Mouse (Mus musculus) cerebellum, postnatal 14 days (tissue): ENCODE data around the gene Tmod2.
"Not testable (repeated sequence)": the region's sequence is repeated elsewhere in the genome, so short reads cannot be mapped to it uniquely, and the experiment has no call there.

Experiments used
- DNase-seq, 2 experiments: peaks; one replicate each; pipeline ENCODE4 v3.0.0; 2021; ENCODE audit warnings: mixed read lengths in 2 of 2

Gene Tmod2

DNA sequence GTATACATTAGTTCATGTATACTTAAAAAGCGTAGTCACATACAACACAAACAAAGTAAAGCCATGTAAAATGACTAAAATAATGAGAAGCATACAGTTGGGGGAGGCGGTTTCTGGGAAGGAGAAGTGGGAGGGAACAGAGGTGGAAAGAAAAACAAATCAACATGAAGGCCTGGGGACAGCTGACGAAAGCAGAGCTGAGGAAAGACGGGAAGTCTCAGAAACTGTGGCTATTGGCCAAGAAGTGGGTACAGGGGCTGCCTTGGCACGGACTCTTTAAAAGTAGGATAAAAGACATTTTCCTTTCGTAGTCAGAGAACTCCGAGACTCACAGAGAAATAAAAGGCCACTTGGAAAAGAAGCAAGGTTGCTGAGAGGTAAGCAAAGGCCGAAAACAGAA, 62.1 kb downstream of the Tmod2 start:
- no peak for DNase-seq

DNA sequence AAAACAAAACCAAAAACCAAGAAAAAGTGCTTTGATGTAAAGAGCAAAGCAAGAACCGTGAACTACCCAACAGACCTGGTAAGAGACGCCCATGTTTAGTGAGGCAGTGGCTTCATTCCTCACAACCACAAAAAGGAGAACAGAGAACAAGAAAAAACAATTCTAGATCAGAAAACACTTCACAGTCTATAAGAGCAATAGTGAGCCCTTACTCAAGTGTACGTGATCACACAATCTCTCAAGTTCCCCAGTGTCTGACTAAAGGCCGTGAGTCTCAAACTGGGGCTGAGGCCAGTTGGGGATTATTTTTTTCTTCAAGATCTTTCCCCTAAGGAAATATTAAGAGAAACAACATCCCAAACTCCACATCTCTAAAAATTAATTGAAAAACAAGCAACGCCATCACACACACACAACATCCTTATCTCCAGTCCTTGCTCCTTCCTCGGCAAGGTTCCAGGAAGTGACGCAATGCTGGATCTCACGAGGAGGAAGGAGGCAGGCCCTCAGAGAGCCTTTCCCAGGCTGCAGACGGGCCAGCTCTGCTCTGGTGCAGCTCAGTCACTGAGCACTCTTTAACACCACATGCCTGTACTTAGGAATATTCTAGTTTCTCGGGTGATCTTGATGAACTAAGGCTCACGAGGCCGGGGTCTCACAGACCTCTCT, 64.1 kb downstream of the Tmod2 start:
- peak in 1 of 2 experiments; percentile 34 for DNase-seq

DNA sequence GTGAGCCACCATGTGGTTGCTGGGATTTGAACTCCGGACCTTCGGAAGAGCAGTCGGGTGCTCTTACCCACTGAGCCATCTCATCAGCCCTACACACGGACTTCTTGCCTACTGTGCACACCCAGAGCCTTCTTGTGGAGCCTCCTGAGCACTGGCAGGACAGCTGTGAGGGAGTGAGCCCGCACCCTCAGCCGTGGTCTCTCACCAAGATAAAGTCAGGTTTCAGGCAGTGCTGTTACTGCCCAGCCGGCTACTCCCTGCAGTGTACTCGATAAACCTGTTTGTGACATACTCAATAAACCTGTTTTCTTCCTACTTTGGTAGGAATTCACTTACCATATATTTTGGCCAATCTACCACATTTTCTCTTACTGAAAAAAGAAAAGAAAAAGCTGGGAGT, 65.6 kb downstream of the Tmod2 start:
- DNase-seq = no peak

DNA sequence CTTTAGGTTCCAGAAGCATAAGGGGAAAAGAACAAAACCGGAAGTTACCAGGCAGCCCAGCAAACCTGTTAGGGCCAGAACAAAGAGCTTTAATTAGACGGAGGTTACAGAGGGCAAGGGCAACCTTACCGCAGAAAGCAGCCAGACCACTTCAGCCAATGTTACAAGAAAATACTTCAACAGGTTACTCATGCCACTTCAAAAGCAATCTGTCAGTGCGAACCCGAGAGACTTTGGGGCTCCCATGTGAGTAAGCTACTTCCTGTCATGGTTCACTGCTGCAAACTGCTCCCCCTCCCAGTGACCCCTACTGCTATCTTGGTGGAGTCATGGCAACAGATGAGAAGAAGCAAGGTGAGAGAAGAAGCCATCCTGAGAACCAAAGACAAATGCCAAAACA, 69.6 kb downstream of the Tmod2 start:
- no peak for DNase-seq

DNA sequence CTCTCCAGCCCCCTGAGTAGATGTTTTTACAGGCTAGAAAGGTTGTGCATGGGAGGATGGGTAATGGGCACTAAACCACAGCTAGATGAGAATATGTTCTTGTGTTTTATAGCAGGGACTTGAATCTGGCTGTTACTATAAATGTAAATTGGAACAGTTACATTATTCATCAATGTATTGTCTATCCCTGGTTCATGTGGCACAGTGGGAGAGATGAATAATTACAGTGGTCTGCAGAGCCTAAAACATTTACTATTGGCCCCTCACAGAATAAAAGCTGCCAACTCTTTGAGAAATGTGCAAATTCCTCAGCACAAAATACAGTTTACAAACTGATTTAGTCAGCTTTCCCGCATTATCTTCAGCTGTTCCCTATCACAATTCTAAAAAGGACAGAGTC, 74.7 kb downstream of the Tmod2 start:
- no peak for DNase-seq

DNA sequence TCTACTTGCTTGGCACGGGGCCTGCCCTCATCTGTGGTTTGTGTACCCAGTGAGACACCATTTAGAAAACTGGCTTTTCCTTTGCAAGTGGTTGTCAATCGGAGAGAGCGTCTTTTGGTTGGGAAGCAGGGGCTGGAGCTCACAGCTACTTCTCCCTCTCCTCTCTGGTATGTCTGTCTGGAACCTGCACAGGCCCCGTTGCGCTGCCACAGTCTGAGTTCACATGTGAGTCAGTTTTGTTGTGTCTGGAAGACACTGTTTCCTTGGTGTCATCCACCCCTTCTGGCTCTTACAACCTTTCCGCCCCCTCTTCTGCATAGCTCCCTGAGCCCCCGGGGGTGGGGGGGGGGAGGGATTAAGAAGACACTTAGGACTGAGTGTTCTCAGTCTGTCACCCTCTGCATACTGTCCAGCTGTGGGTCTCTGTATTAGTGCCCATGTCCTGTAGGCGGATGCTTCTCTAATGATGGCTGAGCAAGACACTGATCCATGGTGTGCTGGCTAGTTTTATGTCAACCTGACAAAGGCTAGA, 76.6 kb downstream of the Tmod2 start:
- DNase-seq = no peak

DNA sequence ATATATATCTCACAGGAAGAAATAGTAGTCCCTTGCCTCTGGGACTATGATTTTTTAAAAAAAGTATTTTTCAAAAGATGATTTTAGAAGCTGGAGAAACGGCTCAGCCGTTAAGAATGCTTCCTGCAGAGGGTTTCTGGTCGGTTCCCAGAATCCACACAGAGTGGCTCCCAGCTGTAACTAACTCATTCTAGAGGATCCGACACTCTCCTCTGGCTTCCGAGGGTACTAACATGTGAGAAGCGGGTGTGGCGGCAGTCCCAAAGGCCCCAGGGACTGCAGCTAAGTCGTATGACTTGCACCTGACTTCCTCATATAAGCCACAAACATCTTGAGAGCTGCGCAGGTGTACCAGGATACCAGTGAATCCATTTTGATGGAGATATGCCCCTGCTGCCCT, 78.1 kb downstream of the Tmod2 start:
- not testable (repeated sequence) for DNase-seq

DNA sequence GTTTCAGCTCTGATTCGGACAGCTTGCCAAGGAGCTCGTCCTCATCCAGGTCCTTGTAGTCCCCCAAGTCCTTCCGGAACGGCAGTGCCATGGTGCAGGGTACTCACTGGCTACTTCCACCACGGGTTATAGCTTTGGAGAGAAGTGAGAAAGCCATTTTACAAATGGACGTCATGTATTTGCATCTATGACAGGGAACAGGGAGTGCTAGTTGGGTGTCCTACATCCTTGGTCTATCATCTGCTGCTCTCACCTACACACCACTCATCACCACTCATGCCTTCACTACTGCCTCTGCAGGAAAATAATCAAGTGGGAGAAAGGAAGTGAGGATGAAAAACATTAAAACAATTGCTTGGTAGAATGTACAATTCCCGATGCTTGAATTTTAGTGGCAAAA, 78.7 kb downstream of the Tmod2 start:
- DNase-seq = no peak

DNA sequence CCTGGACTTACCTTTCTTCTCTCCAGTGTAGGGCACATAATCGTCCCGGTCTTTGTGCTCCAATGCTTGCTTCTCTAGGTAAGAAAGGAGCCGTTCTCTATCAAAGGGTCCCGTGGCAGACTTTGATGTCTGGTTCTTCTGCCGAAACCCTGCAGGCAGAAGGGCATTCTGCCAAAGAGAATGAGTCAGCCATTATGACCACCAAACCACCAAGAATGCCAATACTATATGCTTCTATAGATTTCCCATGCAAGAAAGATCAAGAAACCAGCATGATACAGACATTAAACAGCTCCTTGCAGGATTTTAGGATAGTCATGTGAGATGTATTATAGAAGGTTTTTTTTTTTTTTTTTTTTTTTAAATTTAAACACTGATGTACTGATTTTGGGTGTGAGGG, 81.8 kb downstream of the Tmod2 start:
- peak in 1 of 2 experiments; percentile 38 for DNase-seq

DNA sequence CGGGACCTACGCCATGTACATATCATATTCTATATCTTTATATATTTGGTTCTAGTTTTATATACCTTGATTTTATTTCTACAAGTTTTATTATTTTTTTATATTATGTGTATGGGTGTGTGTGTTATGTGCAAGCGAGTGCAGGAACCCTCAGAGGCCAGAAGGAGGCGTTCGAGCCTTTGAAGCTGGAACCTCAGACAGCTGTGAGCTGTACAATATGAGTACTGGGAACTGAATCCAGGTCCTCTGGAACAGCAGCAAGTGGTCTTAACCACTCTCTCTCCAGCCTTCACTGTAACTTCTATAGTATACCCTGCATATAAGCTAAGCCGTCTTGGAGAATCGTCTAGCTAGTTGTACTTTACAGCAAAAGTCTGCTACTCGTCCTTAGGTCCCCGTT, 83.0 kb downstream of the Tmod2 start:
- no peak for DNase-seq

DNA sequence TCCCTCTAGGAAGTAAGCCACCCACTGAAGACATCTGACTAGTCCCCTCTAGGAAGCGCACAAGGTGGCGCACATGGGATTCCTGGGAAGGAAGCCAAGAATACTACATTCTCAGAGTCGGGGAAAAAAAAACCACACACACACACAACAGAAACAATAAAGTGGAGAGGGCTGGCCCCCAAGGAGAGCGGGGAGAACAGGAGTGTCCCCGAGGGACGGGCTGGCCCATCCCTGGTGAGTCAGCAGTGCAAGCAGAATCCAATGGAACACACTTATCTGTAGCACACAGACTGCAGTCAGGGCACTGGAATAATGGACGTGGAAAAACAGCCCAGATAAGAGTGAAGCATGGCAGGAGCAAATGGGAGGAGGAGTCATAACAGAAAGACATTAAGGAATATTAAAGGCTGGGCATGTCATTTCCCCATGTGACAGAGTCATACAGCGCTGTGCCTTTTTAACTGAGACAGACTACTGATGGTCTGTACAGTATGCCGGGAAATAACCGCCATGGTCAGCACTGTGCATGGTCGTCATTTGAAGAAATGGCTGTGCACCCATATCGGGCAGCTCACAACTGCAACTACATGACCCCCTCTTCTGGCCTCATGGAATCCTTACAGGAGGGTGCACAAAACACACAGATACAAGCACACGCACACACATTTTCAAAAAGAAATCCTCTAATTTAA, 83.6 kb downstream of the Tmod2 start:
- DNase-seq = no peak

DNA sequence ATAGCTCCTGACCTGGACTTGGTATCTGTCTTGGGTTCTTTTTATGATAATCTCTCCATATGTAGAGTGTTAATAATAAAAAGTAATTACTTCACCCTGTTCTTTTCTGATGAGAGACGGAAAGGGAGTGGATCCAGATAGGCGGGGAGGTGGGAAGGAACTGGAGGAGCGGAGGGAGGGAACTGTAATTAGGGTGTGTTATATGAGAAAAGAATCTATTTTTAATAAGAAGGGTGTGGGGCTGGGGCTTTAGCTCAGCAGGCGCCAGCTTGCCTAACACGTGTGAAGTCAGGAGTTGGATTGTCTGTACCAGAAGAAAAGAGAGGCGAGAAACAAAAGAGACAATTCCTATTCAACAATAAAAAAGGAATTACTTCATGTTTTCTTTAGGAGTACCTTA, 87.5 kb downstream of the Tmod2 start:
- DNase-seq = peak; percentile 23 to 24

DNA sequence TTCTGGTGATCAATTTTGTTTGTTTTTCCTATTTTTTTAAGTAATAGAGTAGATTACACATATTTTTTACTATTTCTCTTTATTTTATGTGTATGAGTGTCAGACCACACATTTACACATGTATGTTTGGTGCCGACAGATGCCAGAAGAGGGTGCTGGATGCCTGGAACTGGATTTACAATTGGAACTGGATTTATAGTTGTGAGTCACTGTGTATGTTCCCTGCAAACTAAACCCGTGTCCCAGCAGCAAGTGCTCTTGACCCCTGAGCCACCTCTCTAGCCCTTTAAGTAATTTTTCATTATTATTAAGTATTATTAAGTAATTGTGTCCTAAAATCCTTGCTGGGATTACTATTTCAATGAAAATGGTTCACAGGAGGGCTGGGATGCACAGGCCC, 88.9 kb downstream of the Tmod2 start:
- no peak for DNase-seq

DNA sequence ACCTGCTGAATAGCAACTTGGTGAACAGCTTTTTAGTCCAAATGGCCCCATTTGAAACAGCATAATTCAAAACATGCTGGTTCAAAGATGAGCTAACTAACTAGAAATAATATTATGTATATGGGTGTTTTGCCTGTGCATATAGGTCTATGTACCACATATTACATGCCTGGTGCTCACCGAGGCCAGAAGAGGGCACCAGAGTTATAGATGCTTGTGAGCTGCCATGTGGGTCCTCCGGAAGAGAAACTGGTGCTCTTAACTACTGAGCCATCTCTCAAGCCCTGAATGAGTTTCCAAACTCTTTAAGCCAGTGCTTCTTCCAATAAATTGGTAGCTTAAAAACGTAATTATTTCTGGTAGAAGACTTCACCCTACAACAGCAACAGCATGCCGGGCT, 89.3 kb downstream of the Tmod2 start:
- peak; percentile 67 to 71 for DNase-seq

DNA sequence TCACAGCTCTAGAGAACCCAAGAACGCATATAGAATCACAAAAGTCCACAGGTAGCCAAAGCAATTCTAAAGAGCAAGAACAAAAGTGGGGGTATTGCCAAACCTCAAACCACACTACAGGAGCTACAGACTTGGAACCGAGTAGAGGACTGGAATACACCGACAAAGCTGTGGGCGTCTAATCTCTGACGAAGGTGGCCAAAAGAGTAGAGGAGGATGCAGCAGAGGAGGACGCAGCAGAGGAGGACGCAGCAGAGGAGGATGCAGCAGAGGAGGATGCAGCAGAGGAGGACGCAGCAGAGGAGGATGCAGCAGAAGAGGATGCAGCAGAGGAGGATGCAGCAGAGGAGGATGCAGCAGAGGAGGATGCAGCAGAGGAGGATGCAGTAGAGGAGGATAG, 90.2 kb downstream of the Tmod2 start:
- no peak for DNase-seq

DNA sequence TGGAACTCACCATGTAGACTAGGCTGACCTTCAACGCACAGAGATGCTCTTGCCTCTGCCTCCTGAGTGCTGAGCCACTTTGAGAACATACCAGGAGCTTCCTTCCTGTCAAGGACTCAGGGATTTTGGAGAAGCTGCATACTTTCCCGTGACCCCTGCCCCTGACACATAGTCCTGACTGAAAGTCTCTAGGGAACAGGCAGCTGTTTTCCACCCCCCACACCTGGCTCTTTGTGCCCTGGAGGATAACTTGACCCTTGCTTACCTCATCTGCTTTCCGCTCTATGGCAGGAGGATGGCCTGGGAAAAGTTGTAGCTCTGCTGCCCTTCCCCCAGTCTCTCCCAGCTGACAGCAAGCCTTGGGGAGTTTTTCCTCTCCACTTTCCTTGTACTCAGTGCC, 93.4 kb downstream of the Tmod2 start:
- DNase-seq = no peak
